Mouse (Mus musculus): ENCODE results near the gene 9230112D13Rik.

9230112D13Rik gene

GRCm38 (mm10) chr14:34483469-34484341 lies 38.9 kb downstream of the 9230112D13Rik start:
- TF ChIP-seq CTCF (conservative IDR thresholded peaks at IDR 0.05; ENCODE audit: low read length) = no peak
- TF ChIP-seq POU5F1 (IDR thresholded peaks at IDR 0.05; ENCODE audit: borderline replicate concordance, low read length) = no peak
- no peak for TF ChIP-seq NANOG (IDR thresholded peaks at IDR 0.05; ENCODE audit: borderline replicate concordance, low read length)
- H3K36me3 ChIP-seq (ENCODE audit: insufficient read depth, low read length) = no peaks in the 10 kb centered on the region
- no peaks in the 10 kb centered on the region for H3K9me3 ChIP-seq (ENCODE audit: low read length)

GRCm38 (mm10) chr14:34471591-34471990 lies 51.0 kb downstream of the 9230112D13Rik start:
- Histone ChIP-seq H3K9me3 (ENCODE audit: low read length) (no peaks in the 10 kb centered on the region), H3K36me3 (ENCODE audit: insufficient read depth, low read length) (no peaks in the 10 kb centered on the region), H3K4me1 (replicated peaks; ENCODE audit: low read depth, low read length) (peaks cover 18% of the 10 kb centered on the region), H3K4me3 (replicated peaks; ENCODE audit: low read length) (no peak overlapping the region), H3K27me3 (ENCODE audit: insufficient read depth, low read length) (no peaks in the 10 kb centered on the region)
- TF ChIP-seq NANOG (IDR thresholded peaks at IDR 0.05; ENCODE audit: borderline replicate concordance, low read length) = no peak
- no peak for TF ChIP-seq POU5F1 (IDR thresholded peaks at IDR 0.05; ENCODE audit: borderline replicate concordance, low read length)
- no peak for TF ChIP-seq CTCF (conservative IDR thresholded peaks at IDR 0.05; ENCODE audit: low read length)

More at GRCm38 (mm10) chr14:34483469-34484341, 38.9 kb downstream of the 9230112D13Rik start:
- Histone ChIP-seq H3K4me3 (replicated peaks; ENCODE audit: low read length) (no peak overlapping the region), H3K4me1 (replicated peaks; ENCODE audit: low read depth, low read length) (0 out of 2 replicates have a peak, but pooled peaks cover 2% of the 10 kb centered on the region), H3K27me3 (ENCODE audit: insufficient read depth, low read length) (no peaks in the 10 kb centered on the region)

GRCm38 (mm10) chr14:34466291-34466690 lies 56.3 kb downstream of the 9230112D13Rik start:
- TF ChIP-seq POU5F1 (IDR thresholded peaks at IDR 0.05; ENCODE audit: borderline replicate concordance, low read length) (no peak), CTCF (conservative IDR thresholded peaks at IDR 0.05; ENCODE audit: low read length) (no peak), NANOG (IDR thresholded peaks at IDR 0.05; ENCODE audit: borderline replicate concordance, low read length) (no peak)
- H3K36me3 ChIP-seq (ENCODE audit: insufficient read depth, low read length) = no peaks in the 10 kb centered on the region
- no peaks in the 10 kb centered on the region for H3K9me3 ChIP-seq (ENCODE audit: low read length)
- H3K4me3 ChIP-seq (replicated peaks; ENCODE audit: low read length) = no peak overlapping the region
- peaks cover 13% of the 10 kb centered on the region for H3K4me1 ChIP-seq (replicated peaks; ENCODE audit: low read depth, low read length)
- H3K27me3 ChIP-seq (ENCODE audit: insufficient read depth, low read length) = no peaks in the 10 kb centered on the region
